Mouse (Mus musculus) megakaryocyte, adult 5-6 weeks (primary cell): ENCODE results near the gene Ncbp2. TPM values are rescaled to one million over a fixed set of nuclear protein-coding genes. Genes with fewer than 3 reads are reported as not detected.
A peak's percentile ranks its signal among the peaks of the same experiment; 100 is the strongest.
"Not testable (repeated sequence)": the region's sequence is repeated elsewhere in the genome, so short reads cannot be mapped to it uniquely, and the experiment has no call there.

Experiments
- ATAC-seq: 2 replicates; pipeline ENCODE4 v1.8.0; 2016; ENCODE audit warnings: mild to moderate bottlenecking, inconsistent platforms; ENCODE audit not compliant: poor library complexity, severe bottlenecking
- total RNA-seq, 2 experiments: library from RNA; stranded (forward) in 1 of 2; stranded (reverse) in 1 of 2; fragments of 153-499, 151-499 nt in 1 of 2; fragments of 221-1000, 200-1000 nt in 1 of 2; gene quantifications; 2 replicates each; pipeline versions ENCODE4 v1.2.3 to v1.2.4; 2015 to 2017

Ncbp2 gene
- total RNA-seq, 2 experiments from 2014 or later: 20.0 to 20.2 TPM

- no peak for ATAC-seq
Measured at GRCm38 (mm10) chr16:31934550-31935010, 13.7 kb upstream of the Ncbp2 start.

GRCm38 (mm10) chr16:31935091-31935979 is 13.0 kb upstream of the Ncbp2 start:
- ATAC-seq: peak; percentile 81

- no peak for ATAC-seq
Measured at GRCm38 (mm10) chr16:31936568-31936967, 11.7 kb upstream of the Ncbp2 start.

- ATAC-seq: no peak
Measured at GRCm38 (mm10) chr16:31938856-31939255, 9.5 kb upstream of the Ncbp2 start.

GRCm38 (mm10) chr16:31940586-31940985 is 7.7 kb upstream of the Ncbp2 start:
- no peak for ATAC-seq

GRCm38 (mm10) chr16:31943980-31944379 is 4.3 kb upstream of the Ncbp2 start:
- ATAC-seq: peak; percentile 51; the same call in 1 of the 2 replicates

- no peak for ATAC-seq
Measured at GRCm38 (mm10) chr16:31944698-31945255, 3.5 kb upstream of the Ncbp2 start.

- no peak for ATAC-seq
Measured at GRCm38 (mm10) chr16:31945372-31945771, 2.9 kb upstream of the Ncbp2 start.

- not testable (repeated sequence) for ATAC-seq
Measured at GRCm38 (mm10) chr16:31945986-31946385, 2.3 kb upstream of the Ncbp2 start.

GRCm38 (mm10) chr16:31947333-31947732 is 980 bp upstream of the Ncbp2 start:
- peak; percentile 28 for ATAC-seq

- ATAC-seq: no peak; the same call in 1 of the 2 replicates
Measured at GRCm38 (mm10) chr16:31947901-31948316, 404 bp upstream of the Ncbp2 start.

GRCm38 (mm10) chr16:31963224-31963623 is 14.9 kb downstream of the Ncbp2 start:
- ATAC-seq: no peak

- ATAC-seq: no peak
Measured at GRCm38 (mm10) chr16:31975258-31975657, 26.9 kb downstream of the Ncbp2 start.

GRCm38 (mm10) chr16:31979501-31979900 is 31.2 kb downstream of the Ncbp2 start:
- ATAC-seq: no peak

GRCm38 (mm10) chr16:31980946-31981345 is 32.6 kb downstream of the Ncbp2 start:
- ATAC-seq: no peak

GRCm38 (mm10) chr16:31992039-31992438 is 43.7 kb downstream of the Ncbp2 start:
- no peak for ATAC-seq

- ATAC-seq: no peak
Measured at GRCm38 (mm10) chr16:31993195-31993594, 44.9 kb downstream of the Ncbp2 start.

GRCm38 (mm10) chr16:31993946-31994345 is 45.6 kb downstream of the Ncbp2 start:
- no peak for ATAC-seq

GRCm38 (mm10) chr16:31996371-31996770 is 48.1 kb downstream of the Ncbp2 start:
- ATAC-seq: no peak

- ATAC-seq: peak; percentile 100
Measured at GRCm38 (mm10) chr16:32002509-32003477, 54.5 kb downstream of the Ncbp2 start, which contains the start of gene Senp5. Senp5 (minus strand) TSS chr16:32003287.

- no peak for ATAC-seq
Measured at GRCm38 (mm10) chr16:32004731-32005130, 56.4 kb downstream of the Ncbp2 start.
